Mouse (Mus musculus) limb, embryonic 15.5 days (tissue): ENCODE results near the gene Bcas3. TPM values are rescaled to one million over a fixed set of nuclear protein-coding genes. Genes with fewer than 3 reads are reported as not detected.

Experiments used
- ATAC-seq: fragments of 200-750 bp; cut with Nextera tagmentation; 2 replicates; pipeline ENCODE4 v1.8.0; 2017; ENCODE audit warnings: low read depth, moderate TSS enrichment; ENCODE audit not compliant: insufficient number of reproducible peaks, low FRiP score, low TSS enrichment
- H3K27ac ChIP-seq: fragments of 300-500 bp; sonication (generic); 2 replicates; pipeline ENCODE4 v1.5.1; 2015; ENCODE audit warnings: moderate library complexity, mild to moderate bottlenecking, inconsistent platforms
- H3K27me3 ChIP-seq: fragments of 300-500 bp; sonication (generic); 2 replicates; pipeline ENCODE4 v1.6.1; 2015; ENCODE audit warnings: inconsistent platforms
- H3K36me3 ChIP-seq: fragments of 300-500 bp; sonication (generic); 2 replicates; pipeline ENCODE4 v1.6.1; 2015; ENCODE audit warnings: inconsistent platforms
- H3K4me1 ChIP-seq: fragments of 300-500 bp; sonication (generic); 2 replicates; pipeline ENCODE4 v1.6.1; 2015; ENCODE audit warnings: inconsistent platforms
- H3K4me2 ChIP-seq: fragments of 300-500 bp; sonication (generic); 2 replicates; pipeline ENCODE4 v1.6.1; 2015; ENCODE audit warnings: mild to moderate bottlenecking, inconsistent platforms
- H3K4me3 ChIP-seq: fragments of 300-500 bp; sonication (generic); 2 replicates; pipeline ENCODE4 v1.5.1; 2015; ENCODE audit warnings: mild to moderate bottlenecking, inconsistent platforms
- H3K9ac ChIP-seq: fragments of 300-500 bp; sonication (generic); 2 replicates; pipeline ENCODE4 v1.6.1; 2015; ENCODE audit warnings: inconsistent platforms
- H3K9me3 ChIP-seq: fragments of 300-500 bp; sonication (generic); 2 replicates; pipeline ENCODE4 v1.6.1; 2016; ENCODE audit warnings: inconsistent platforms
- WGBS: fragments of 180-500 bp; shearing (Covaris S2); methylation state at CpG from one replicate; pipeline ENCODE4 v1.1.7; 2015; 5-methylcytosine and 5-hydroxymethylcytosine counted together
- polyA plus RNA-seq: library from polyadenylated mRNA; unstranded; fragments of >200 nt; fragmentation: Nextera tagmentation; extraction: Ambion mirVana; gene quantifications from 2 replicates; pipeline ENCODE4 v1.2.1, GENCODE M21; 2015

The Bcas3 gene
- polyA plus RNA-seq, 1 experiment from 2014 or later = 23.6 TPM

DNA sequence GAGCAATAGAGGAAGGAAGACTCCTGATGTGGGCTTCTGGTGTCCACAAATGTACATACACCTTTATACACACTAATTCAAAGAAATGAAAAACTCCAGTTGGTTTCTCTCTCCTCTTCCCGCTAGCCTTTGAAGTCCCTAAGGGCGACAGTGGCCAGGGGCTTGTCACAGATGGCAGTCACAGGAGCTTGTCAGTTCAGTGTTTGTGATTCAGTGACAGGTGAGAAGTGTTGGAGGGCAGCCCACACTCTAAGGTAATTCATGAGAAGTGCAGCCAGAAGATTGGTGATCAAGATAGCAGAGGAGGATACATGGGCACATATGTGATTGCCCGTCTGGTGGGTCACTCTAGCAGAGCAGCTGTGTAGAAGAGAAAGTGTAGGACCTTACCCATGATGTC lies 196.7 kb downstream of the Bcas3 start:
- H3K9me3 ChIP-seq = no peaks in the 10 kb centered on the region
- no peaks in the 10 kb centered on the region for H3K27me3 ChIP-seq
- H3K9ac ChIP-seq = no peak overlapping the region
- ATAC-seq = no peak
- H3K27ac ChIP-seq = no peak overlapping the region
- WGBS = 75% methylated on average over 3 of the region's 3 CpGs
- H3K4me2 ChIP-seq = no peak overlapping the region
- H3K36me3 ChIP-seq = no peaks in the 10 kb centered on the region
- no peaks in the 10 kb centered on the region for H3K4me1 ChIP-seq
- no peak overlapping the region for H3K4me3 ChIP-seq

DNA sequence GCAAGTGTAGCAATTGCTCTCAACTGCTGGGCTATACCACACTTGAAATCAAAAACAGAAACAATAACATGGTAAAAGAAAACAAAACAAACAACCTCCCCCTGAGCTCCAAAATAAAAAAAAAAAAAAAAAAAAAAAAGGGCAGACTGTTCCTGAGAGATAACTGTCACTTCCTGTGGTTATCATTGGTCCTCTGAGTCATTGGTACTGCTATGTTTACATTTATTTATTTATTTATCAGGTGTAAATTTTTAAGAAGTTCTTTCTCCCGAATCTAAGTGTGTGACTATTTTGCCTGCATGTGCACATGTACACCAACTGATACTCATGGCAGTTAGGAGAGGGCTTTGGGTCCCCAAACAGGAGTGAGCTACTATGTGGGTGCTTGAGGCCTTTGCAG lies 202.1 kb downstream of the Bcas3 start:
- no peak overlapping the region for H3K4me2 ChIP-seq
- H3K36me3 ChIP-seq = peaks cover 5% of the 10 kb centered on the region; the same call in 1 of the 2 replicates
- no peak for ATAC-seq
- H3K4me3 ChIP-seq = no peak overlapping the region
- no peak overlapping the region for H3K9ac ChIP-seq
- H3K9me3 ChIP-seq = no peaks in the 10 kb centered on the region
- no peak overlapping the region for H3K27ac ChIP-seq
- H3K27me3 ChIP-seq = no peaks in the 10 kb centered on the region
- no peaks in the 10 kb centered on the region for H3K4me1 ChIP-seq
- WGBS = 59% methylated on average over 1 of the region's 1 CpGs

DNA sequence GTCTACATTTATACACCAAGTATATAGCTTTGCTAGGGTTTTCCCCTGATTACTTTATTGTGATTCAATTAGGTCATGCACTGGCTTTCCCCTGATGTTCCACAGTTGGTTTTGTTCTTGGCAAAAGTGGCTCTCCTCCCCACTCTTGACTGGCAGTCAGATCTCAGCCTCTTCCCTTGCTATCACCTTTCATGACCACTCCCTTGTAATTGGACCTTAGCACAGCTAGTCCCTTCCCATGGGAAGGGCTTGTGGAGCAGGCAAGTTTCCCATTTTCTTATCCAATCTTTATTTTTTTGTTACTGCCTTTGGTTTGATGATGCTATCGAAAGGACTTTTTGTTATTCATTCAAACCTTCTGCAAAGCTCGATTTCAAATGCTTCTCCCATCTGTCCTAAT lies 202.8 kb downstream of the Bcas3 start:
- 55% methylated on average over 2 of the region's 2 CpGs for WGBS
- H3K4me3 ChIP-seq = no peak overlapping the region
- no peak overlapping the region for H3K4me2 ChIP-seq
- peaks cover 7% of the 10 kb centered on the region; the same call in 1 of the 2 replicates for H3K36me3 ChIP-seq
- H3K27me3 ChIP-seq = no peaks in the 10 kb centered on the region
- no peaks in the 10 kb centered on the region for H3K4me1 ChIP-seq
- H3K9me3 ChIP-seq = no peaks in the 10 kb centered on the region
- no peak overlapping the region for H3K9ac ChIP-seq
- ATAC-seq = no peak
- H3K27ac ChIP-seq = no peak overlapping the region

DNA sequence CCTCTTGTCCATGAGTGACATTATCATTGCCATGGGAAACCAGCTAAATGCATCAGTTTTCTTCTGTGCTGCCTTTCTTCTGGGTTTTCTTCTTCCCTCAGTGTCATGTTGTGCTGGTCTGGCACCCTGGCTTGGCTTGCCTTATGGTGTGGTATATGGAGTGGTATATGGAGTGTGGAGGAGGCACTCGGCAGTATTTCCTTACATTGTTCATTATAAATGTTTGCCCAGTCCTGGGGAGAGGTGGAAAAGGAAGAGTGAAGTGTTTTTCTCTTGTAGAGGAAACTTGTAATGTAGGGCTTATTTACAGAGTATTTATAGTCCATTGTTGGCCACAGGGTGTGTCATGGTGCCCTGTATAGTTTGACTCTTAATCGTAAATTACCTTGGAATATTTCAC lies 212.1 kb downstream of the Bcas3 start:
- Histone ChIP-seq H3K27me3 (no peaks in the 10 kb centered on the region), H3K4me1 (no peaks in the 10 kb centered on the region), H3K36me3 (0 out of 2 replicates have a peak, but pooled peaks cover 2% of the 10 kb centered on the region), H3K4me2 (no peak overlapping the region), H3K9ac (no peak overlapping the region), H3K4me3 (no peak overlapping the region), H3K27ac (no peak overlapping the region), H3K9me3 (no peaks in the 10 kb centered on the region)
- WGBS = 75% methylated on average over 2 of the region's 2 CpGs
- no peak for ATAC-seq

DNA sequence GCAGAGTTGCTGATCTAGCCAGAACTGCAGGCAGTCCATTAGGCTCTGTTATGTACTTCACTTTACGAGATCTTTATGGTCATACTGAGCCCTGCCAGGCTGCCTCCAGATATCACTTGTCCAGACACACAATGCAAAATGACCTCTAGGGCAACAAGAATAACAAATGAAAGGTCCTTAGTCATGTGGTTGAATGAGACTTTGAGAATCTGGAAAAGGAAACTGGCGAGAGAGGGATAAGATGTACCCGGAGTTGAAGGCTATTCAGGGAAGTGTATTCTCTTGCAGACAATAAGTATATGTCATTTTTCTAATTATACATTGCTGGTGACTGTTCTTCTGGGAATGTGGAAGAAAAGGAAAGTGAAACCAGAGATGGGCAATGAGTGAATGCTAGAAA lies 218.1 kb downstream of the Bcas3 start:
- no peak overlapping the region for H3K4me2 ChIP-seq
- no peak overlapping the region for H3K9ac ChIP-seq

DNA sequence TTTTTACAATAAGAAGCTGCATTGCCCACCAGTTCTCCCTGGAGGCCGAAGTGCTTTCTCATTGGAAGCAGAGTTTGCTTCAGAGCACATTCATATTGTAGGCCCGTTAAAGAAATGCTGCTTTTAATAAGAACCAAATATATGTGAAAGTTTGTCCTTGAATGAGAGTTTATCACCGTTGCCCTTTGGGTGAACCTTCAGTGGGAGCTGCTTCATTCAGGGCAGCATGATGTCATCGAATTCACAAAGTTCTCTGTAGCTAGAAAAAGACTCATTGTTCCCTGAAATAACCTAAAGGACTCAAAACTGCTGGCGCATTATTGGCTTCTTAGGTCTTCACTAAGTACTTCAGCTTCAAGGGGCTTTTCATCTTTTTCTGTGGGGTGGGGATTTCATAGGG lies 219.0 kb downstream of the Bcas3 start:
- no peak overlapping the region for H3K27ac ChIP-seq
- ATAC-seq = no peak
- no peaks in the 10 kb centered on the region for H3K9me3 ChIP-seq
- 44% methylated on average over 5 of the region's 5 CpGs for WGBS
- no peaks in the 10 kb centered on the region for H3K36me3 ChIP-seq
- H3K4me1 ChIP-seq = no peaks in the 10 kb centered on the region
- H3K4me2 ChIP-seq = no peak overlapping the region
- no peak overlapping the region for H3K4me3 ChIP-seq
- H3K9ac ChIP-seq = no peak overlapping the region
- H3K27me3 ChIP-seq = no peaks in the 10 kb centered on the region

More for the DNA sequence above, 218.1 kb downstream of the Bcas3 start:
- Histone ChIP-seq H3K27ac (no peak overlapping the region), H3K4me1 (no peaks in the 10 kb centered on the region), H3K36me3 (no peaks in the 10 kb centered on the region), H3K9me3 (no peaks in the 10 kb centered on the region), H3K4me3 (no peak overlapping the region), H3K27me3 (no peaks in the 10 kb centered on the region)
- no peak for ATAC-seq
- WGBS = 67% methylated on average over 3 of the region's 3 CpGs

DNA sequence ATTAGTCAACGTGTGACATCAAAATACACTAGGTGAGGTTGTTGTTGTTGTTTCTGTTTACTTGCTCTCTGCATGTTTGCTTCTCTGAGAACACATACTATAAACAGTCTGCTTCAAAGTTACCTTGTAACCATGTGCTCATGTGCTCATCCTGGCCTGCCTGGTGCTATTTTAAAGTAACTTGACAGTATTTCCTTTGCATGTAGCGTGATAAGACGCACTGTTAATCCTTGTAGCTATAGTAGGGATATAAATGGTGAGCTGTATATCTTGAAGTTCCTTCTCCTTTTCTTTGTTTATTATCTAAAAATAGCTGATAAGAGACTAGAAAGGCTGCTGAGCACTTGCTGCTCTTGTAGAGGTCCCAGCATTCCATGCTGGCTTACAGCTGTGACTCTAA lies 219.6 kb downstream of the Bcas3 start:
- no peak overlapping the region for H3K27ac ChIP-seq
- 85% methylated on average over 3 of the region's 3 CpGs for WGBS
- ATAC-seq = no peak

DNA sequence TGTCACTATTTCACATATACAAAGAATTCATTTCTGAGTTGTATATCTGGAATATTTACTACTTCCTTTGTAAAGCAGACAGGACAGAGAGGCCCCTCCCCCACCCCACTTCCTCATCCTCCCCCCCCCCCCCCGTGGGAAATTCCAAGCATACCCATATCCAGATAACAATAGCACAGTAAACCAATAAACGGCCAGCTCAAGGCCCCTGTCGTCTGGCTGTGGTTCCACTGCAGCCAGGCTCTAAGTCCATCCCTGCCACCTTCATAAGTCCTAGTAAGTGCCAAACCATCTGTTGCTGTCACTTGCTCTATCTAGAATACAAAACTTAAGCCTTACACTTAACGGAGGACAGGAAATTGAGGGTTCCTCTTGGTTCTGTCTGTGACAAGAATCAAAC lies 221.5 kb downstream of the Bcas3 start:
- H3K4me2 ChIP-seq = no peak overlapping the region
- 6% methylated on average over 4 of the region's 4 CpGs for WGBS
- H3K9ac ChIP-seq = no peak overlapping the region
- H3K27ac ChIP-seq = no peak overlapping the region
- no peaks in the 10 kb centered on the region for H3K9me3 ChIP-seq
- ATAC-seq = no peak
- H3K4me1 ChIP-seq = no peaks in the 10 kb centered on the region
- no peak overlapping the region for H3K4me3 ChIP-seq
- no peaks in the 10 kb centered on the region for H3K36me3 ChIP-seq
- H3K27me3 ChIP-seq = no peaks in the 10 kb centered on the region

More for the DNA sequence above, 219.6 kb downstream of the Bcas3 start:
- Histone ChIP-seq H3K9me3 (no peaks in the 10 kb centered on the region), H3K4me1 (no peaks in the 10 kb centered on the region), H3K36me3 (no peaks in the 10 kb centered on the region), H3K4me2 (no peak overlapping the region), H3K9ac (no peak overlapping the region), H3K27me3 (no peaks in the 10 kb centered on the region), H3K4me3 (no peak overlapping the region)

DNA sequence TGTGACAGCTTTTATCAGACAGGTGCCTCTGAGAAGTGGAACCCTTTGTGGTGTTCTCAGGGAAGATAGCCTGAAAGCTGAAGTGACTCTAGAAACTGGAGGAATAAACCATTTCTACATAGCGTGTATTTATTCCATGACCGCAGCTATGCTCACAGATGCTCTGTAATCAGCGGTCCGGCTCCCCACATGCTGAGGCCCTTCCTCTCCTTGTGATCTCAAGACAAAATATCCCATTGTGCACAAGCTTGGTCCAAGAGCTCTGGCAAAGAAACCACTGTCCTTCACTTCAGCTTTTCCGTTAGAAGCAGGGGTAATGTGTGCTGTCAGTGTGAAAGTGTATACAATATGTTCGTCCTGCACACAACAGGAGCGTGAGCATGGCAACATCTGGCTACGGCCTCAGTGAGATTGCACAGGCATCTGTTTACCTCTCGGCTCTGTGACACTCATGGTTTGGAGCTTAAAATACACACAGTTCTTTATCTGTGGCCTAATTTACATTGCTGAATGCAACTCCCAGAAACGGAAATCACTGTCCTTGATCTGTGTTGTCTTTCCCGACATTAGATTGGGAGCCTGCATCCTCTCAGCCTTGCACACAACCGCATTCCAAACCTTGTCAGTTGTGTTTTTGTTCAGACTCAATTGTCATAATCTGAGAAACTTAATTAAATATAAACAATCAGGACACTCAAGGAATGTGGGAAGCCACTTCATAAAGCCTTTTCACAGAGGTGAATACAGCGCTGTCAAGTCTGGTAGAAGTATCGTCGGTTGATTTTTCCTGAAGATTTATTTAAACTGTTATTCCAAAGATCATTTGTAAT lies 225.1 kb downstream of the Bcas3 start:
- H3K4me1 ChIP-seq = no peaks in the 10 kb centered on the region
- H3K27ac ChIP-seq = no peak overlapping the region
- H3K36me3 ChIP-seq = no peaks in the 10 kb centered on the region
- no peaks in the 10 kb centered on the region for H3K27me3 ChIP-seq
- H3K4me2 ChIP-seq = no peak overlapping the region
- ATAC-seq = no peak
- H3K9ac ChIP-seq = no peak overlapping the region
- H3K9me3 ChIP-seq = no peaks in the 10 kb centered on the region
- H3K4me3 ChIP-seq = no peak overlapping the region
- 72% methylated on average over 15 of the region's 15 CpGs for WGBS

DNA sequence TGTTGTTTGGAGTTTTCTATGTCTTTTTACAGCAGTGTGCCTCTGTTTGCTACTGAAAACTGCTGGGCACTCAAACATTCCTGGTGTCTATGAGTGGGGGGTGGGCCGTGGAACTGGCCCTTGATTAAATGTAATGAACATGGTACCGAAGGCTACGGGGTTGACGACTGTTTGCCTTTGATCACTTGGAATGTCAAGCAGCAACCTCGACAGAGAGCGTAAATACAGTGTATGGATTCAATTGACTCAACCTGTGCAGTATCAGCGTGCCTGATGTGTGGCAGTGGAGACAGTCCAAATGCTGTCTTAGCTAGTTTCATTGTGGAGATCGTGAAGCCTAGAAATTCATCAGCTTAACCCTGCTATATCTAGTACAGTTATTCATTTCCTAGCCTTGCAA lies 231.1 kb downstream of the Bcas3 start:
- no peak overlapping the region for H3K4me3 ChIP-seq
- H3K4me2 ChIP-seq = no peak overlapping the region
- no peaks in the 10 kb centered on the region for H3K27me3 ChIP-seq
- no peaks in the 10 kb centered on the region for H3K36me3 ChIP-seq
- no peaks in the 10 kb centered on the region for H3K4me1 ChIP-seq
- H3K27ac ChIP-seq = no peak overlapping the region
- H3K9me3 ChIP-seq = no peaks in the 10 kb centered on the region
- WGBS = 20% methylated on average over 8 of the region's 8 CpGs
- ATAC-seq = no peak
- no peak overlapping the region for H3K9ac ChIP-seq

DNA sequence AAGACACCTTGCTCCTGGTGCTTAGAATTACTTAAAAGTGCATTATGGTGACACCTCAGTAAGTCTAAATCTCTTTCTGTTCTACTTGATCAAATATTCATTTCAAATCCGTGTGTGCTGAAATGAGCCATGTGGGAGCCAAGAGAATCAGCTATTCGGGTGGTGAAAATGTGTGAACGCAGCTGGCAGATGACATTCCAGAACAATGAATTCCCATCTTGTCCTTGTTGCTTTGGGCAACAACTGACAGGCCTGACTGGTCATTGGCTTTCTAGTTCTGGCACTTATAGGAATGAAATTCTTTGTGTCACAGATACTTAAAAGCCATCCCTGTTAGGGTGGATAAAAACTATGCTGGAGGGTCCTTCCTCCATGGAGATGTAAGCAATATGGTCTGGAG lies 240.7 kb downstream of the Bcas3 start:
- no peak overlapping the region for H3K4me3 ChIP-seq
- 69% methylated on average over 3 of the region's 3 CpGs for WGBS
- ATAC-seq = no peak
- no peaks in the 10 kb centered on the region for H3K4me1 ChIP-seq
- H3K27ac ChIP-seq = no peak overlapping the region
- no peak overlapping the region for H3K9ac ChIP-seq
- H3K27me3 ChIP-seq = no peaks in the 10 kb centered on the region
- H3K4me2 ChIP-seq = no peak overlapping the region
- no peaks in the 10 kb centered on the region for H3K36me3 ChIP-seq
- no peaks in the 10 kb centered on the region for H3K9me3 ChIP-seq

DNA sequence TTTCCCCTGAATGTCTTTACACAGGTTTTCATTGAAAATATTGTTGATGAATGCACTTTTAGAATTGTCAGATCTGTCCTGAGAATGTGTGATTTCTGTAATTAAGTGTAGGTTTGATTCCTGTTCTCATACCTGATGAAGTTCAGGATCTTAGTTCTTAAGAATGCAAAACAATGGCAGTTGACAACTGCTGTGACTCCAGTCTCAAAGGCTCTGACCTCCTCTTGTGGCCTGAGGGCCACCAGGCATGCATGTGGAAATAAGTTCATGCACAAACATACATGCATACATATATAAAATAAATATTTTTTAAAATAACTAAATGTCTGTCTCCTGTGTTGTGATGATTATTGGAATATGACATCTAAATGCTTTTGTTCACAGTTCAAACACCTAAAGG lies 246.3 kb downstream of the Bcas3 start:
- no peak overlapping the region for H3K27ac ChIP-seq
- ATAC-seq = no peak
- H3K9ac ChIP-seq = no peak overlapping the region

More for the DNA sequence above, 246.3 kb downstream of the Bcas3 start:
- Histone ChIP-seq H3K4me3 (no peak overlapping the region), H3K4me2 (no peak overlapping the region), H3K36me3 (no peaks in the 10 kb centered on the region), H3K27me3 (no peaks in the 10 kb centered on the region), H3K9me3 (no peaks in the 10 kb centered on the region), H3K4me1 (no peaks in the 10 kb centered on the region)
